Mouse (Mus musculus) heart, adult 2 months (tissue): ENCODE measurements at regions not wholly inside any gene's neighbourhood (a gene's known extent, or its start where the extent isn't known, plus 50 kb on each side); places are given as distances from the start of the nearest gene placed in this dataset.

ENCODE experiments used
- DNase-seq, 2 experiments: peaks; one replicate each; pipeline ENCODE4 v3.0.0; 2021
- H3K27ac ChIP-seq: fragments of 200-600 bp; 2 replicates; pipeline ENCODE4 v1.8.1; 2022
- H3K27me3 ChIP-seq: fragments of 200-500 bp; 2 replicates; pipeline ENCODE4 v1.6.1; 2012; ENCODE audit warnings: mild to moderate bottlenecking, low read length, inconsistent platforms, mixed read lengths; ENCODE audit not compliant: control insufficient read depth, insufficient read depth
- H3K36me3 ChIP-seq: fragments of 200-500 bp; 2 replicates; pipeline ENCODE4 v1.6.1; 2012; ENCODE audit warnings: low read length, inconsistent platforms; ENCODE audit not compliant: control insufficient read depth, insufficient read depth
- H3K4me1 ChIP-seq: fragments of 200-500 bp; 2 replicates; pipeline ENCODE4 v1.6.1; 2011; ENCODE audit warnings: low read length; ENCODE audit not compliant: control insufficient read depth, insufficient read depth
- H3K4me3 ChIP-seq: fragments of 200-600 bp; 2 replicates; pipeline ENCODE4 v1.8.1; 2022
- H3K79me2 ChIP-seq: fragments of 200-500 bp; replicated peaks from 2 replicates; pipeline ENCODE4 v1.6.1; 2012; ENCODE audit warnings: mild to moderate bottlenecking, inconsistent platforms, low read length, moderate library complexity, mixed read lengths; ENCODE audit not compliant: control insufficient read depth, insufficient read depth
- H3K9ac ChIP-seq: fragments of 200-500 bp; 2 replicates; pipeline ENCODE4 v1.6.1; 2012; ENCODE audit warnings: low read depth, mild to moderate bottlenecking, control low read depth, inconsistent platforms, low read length, mixed read lengths
- CTCF ChIP-seq: fragments of 200-600 bp; IDR thresholded peaks from 2 replicates; pipeline ENCODE4 v1.8.1; 2022; ENCODE audit warnings: antibody characterized with exemption, mild to moderate bottlenecking, moderate library complexity
- EP300 ChIP-seq: fragments of 200-500 bp; IDR thresholded peaks from 2 replicates; pipeline ENCODE4 v1.6.1; 2011; ENCODE audit warnings: low read depth, low read length, control low read depth; ENCODE audit not compliant: insufficient read depth
- POLR2A ChIP-seq: fragments of 200-500 bp; IDR thresholded peaks from 2 replicates; pipeline ENCODE4 v1.6.1; 2011; ENCODE audit warnings: mild to moderate bottlenecking, low read depth, low read length, control low read depth; ENCODE audit not compliant: insufficient read depth
- WGBS: fragments of 180-500 bp; shearing (Covaris S2); methylation state at CpG from one replicate; pipeline ENCODE4 v1.1.7; 2018; 5-methylcytosine and 5-hydroxymethylcytosine counted together
- intact Hi-C: fragments of 180-260 bp; cut with DNase I; formaldehyde crosslinking; loops from one replicate; pipeline ENCODE4 v1.15.1; 2025

DNA sequence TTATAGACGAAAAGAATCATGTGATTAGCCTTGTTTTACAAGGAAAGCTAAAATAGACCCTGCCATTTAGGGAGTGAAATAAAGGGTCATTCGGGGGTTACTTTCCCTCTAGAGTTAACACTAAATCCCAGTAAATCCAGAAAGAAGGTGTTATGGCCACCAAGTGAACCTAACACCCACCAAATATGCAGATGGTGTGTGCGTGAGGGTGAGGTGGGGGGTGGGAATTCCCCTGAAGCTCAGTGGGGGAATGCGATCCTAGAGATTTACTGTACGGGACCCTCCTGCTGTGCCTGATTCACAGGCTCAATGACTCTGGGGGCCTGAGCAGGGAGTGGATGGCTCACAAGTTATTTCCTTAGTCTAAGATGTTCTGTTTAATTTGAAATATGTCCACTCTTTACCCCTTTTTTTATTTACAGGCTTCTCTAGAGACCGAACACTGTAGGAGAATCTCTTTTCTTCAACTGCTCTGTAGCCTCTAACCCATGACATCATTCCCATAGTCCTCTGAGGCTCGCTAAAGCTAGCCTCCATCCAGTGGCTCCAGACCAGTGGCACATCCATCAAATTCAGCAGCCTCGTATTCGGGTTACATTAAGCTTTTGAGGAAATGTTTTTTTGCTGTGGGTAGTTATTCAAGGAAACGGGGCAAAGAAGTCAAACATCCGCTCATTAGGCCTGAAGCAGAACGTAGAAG is 265.0 kb downstream of the C1d start:
- Histone ChIP-seq H3K9ac (no peak overlapping the region), H3K79me2 (no peaks in the 10 kb centered on the region), H3K27me3 (no peaks in the 10 kb centered on the region), H3K27ac (no peak overlapping the region), H3K4me3 (no peak overlapping the region), H3K36me3 (no peaks in the 10 kb centered on the region), H3K4me1 (no peaks in the 10 kb centered on the region)
- WGBS = 74% methylated on average over 12 of the region's 12 CpGs
- no peak for DNase-seq
- TF ChIP-seq CTCF (no peak), POLR2A (no peak), EP300 (no peak)
- intact Hi-C loops = no loop called here

GRCm38 (mm10) chr11:17523329-17523728 is 265.9 kb downstream of the C1d start:
- H3K9ac ChIP-seq = no peak overlapping the region
- no peak overlapping the region for H3K27ac ChIP-seq
- no peaks in the 10 kb centered on the region for H3K79me2 ChIP-seq
- no peaks in the 10 kb centered on the region for H3K36me3 ChIP-seq
- no peak overlapping the region for H3K4me3 ChIP-seq
- no peaks in the 10 kb centered on the region for H3K4me1 ChIP-seq
- DNase-seq = no peak
- whole genome bisulfite sequencing = 90% methylated on average over 4 of the region's 4 CpGs
- no peaks in the 10 kb centered on the region for H3K27me3 ChIP-seq
- no peak for TF ChIP-seq EP300
- no peak for TF ChIP-seq CTCF
- TF ChIP-seq POLR2A = no peak
- intact Hi-C loops = no loop called here

- Histone ChIP-seq H3K9ac (no peak overlapping the region), H3K4me3 (no peak overlapping the region), H3K27ac (no peak overlapping the region), H3K36me3 (no peaks in the 10 kb centered on the region), H3K27me3 (no peaks in the 10 kb centered on the region), H3K4me1 (no peaks in the 10 kb centered on the region), H3K79me2 (no peaks in the 10 kb centered on the region)
- TF ChIP-seq CTCF = no peak
- TF ChIP-seq EP300 = no peak
- TF ChIP-seq POLR2A = no peak
- DNase-seq = no peak
- intact Hi-C loops = no loop called here
- 49% methylated on average over 7 of the region's 7 CpGs for WGBS
These were observed 267.8 kb downstream of the C1d start for GRCm38 (mm10) chr11:17524985-17525775.

DNA sequence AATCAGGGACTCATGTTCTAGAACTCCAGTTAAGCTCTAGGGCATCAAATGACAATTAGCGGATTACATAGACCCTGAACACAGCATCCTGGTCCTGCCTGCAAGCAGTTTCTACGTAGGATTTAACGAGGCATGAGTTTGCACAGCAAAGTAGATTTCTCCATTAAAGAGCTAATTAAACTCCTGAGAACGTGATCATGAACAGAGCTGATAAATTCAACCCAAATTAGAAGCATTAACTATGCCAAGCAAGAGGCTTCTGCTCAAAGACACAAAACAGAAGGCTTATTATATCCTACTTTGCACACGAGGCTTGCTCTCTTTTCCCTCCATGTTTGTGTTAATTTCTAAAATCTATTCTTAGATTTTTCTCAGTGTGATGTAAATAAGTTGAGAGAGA is 269.1 kb downstream of the C1d start:
- no peak for DNase-seq
- H3K79me2 ChIP-seq = no peaks in the 10 kb centered on the region
- H3K27me3 ChIP-seq = no peaks in the 10 kb centered on the region
- H3K27ac ChIP-seq = no peak overlapping the region
- H3K4me3 ChIP-seq = no peak overlapping the region
- 70% methylated on average over 5 of the region's 5 CpGs for WGBS
- H3K4me1 ChIP-seq = no peaks in the 10 kb centered on the region
- TF ChIP-seq EP300 (no peak), CTCF (no peak), POLR2A (no peak)
- H3K36me3 ChIP-seq = no peaks in the 10 kb centered on the region
- intact Hi-C loops = no loop called here
- H3K9ac ChIP-seq = no peak overlapping the region

- Histone ChIP-seq H3K4me1 (no peaks in the 10 kb centered on the region), H3K27me3 (no peaks in the 10 kb centered on the region), H3K36me3 (no peaks in the 10 kb centered on the region), H3K9ac (no peak overlapping the region), H3K79me2 (no peaks in the 10 kb centered on the region), H3K4me3 (no peak overlapping the region), H3K27ac (no peak overlapping the region)
- intact Hi-C loops = no loop called here
- 73% methylated on average over 6 of the region's 6 CpGs for WGBS
- TF ChIP-seq EP300 (no peak), CTCF (no peak)
- DNase-seq = peak; percentile 20
These were observed 271.2 kb downstream of the C1d start for GRCm38 (mm10) chr11:17528609-17529008.

GRCm38 (mm10) chr11:17533706-17534105 is 276.3 kb downstream of the C1d start:
- intact Hi-C loops = no loop called here
- no peaks in the 10 kb centered on the region for H3K36me3 ChIP-seq
- H3K79me2 ChIP-seq = no peaks in the 10 kb centered on the region
- no peak for TF ChIP-seq CTCF
- TF ChIP-seq EP300 = no peak
- no peak for TF ChIP-seq POLR2A
- no peak overlapping the region for H3K9ac ChIP-seq
- no peak overlapping the region for H3K4me3 ChIP-seq
- no peaks in the 10 kb centered on the region for H3K27me3 ChIP-seq
- WGBS = 67% methylated on average over 3 of the region's 3 CpGs
- H3K4me1 ChIP-seq = no peaks in the 10 kb centered on the region
- no peak overlapping the region for H3K27ac ChIP-seq
- no peak for DNase-seq
